9 mouse cellular contexts compared by ENCODE assay signal in the genomic region with DNA sequence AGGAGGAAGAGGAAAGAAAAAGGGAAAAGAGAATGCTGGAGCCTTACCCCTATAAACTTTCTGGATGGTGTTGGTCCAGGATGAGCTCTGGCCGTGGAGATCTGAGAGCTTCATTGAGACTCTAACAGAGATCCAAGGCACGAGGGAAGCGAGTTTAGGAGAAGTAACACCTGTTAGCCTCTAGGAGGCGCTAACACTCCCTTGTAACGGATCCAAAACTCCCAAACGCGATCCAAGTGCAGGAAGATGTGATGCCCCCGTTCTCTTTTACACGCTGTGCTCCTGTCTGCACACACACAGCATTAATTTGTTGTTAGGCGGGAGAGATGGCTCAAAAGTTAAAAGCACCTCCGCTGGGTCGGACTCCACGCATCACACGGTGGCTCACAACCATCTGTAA. TPM values are rescaled to one million over a fixed set of nuclear protein-coding genes. Genes with fewer than 3 reads are reported as not detected.
DNase-seq lines count a peak whose midpoint lies in the region; ATAC-seq and TF ChIP-seq lines count a peak whose summit lies in the region.
"Had no signal": no experiment of that assay in that cellular context is flagged by ENCODE, and none has a peak within 500 bp of the region (broad histone marks: within the 10 kb centered on the region; RNA-seq: fewer than 3 reads in every experiment).

No protein-coding gene starts in this region.

- 14% methylated on average over 14 of the region's 14 CpGs for WGBS in kidney, embryonic 16.5 days
- WGBS in forebrain, embryonic 11.5 days = 16% methylated on average over 14 of the region's 14 CpGs
- 10% methylated on average over 14 of the region's 14 CpGs for WGBS in limb, embryonic 11.5 days
- WGBS in midbrain, embryonic 15.5 days = 12% methylated on average over 14 of the region's 14 CpGs

- H3K27me3 ChIP-seq in kidney, embryonic 16.5 days (ENCODE audit: insufficient read depth, low read length) = no peaks in the 10 kb centered on the region
- no peaks in the 10 kb centered on the region for H3K27me3 ChIP-seq in Patski
- H3K27me3 ChIP-seq in forebrain, embryonic 11.5 days (ENCODE audit: control insufficient read depth, insufficient read depth, low read length) = no peaks in the 10 kb centered on the region
- H3K27me3 ChIP-seq in limb, embryonic 11.5 days (ENCODE audit: control insufficient read depth, insufficient read depth, low read length) = no peaks in the 10 kb centered on the region
- H3K27me3 ChIP-seq in midbrain, embryonic 15.5 days (replicated peaks) = no peaks in the 10 kb centered on the region
- H3K27me3 ChIP-seq: limb, embryonic 15.5 days had no signal

- H3K27ac ChIP-seq in kidney, embryonic 16.5 days (ENCODE audit: low read length) = no peak overlapping the region
- no peak overlapping the region for H3K27ac ChIP-seq in forebrain, embryonic 11.5 days (ENCODE audit: low read depth, low read length)
- H3K27ac ChIP-seq in limb, embryonic 11.5 days (replicated peaks; ENCODE audit: low read depth, low read length) = no peak overlapping the region
- no peak overlapping the region for H3K27ac ChIP-seq in midbrain, embryonic 15.5 days
- H3K27ac ChIP-seq: limb, embryonic 15.5 days had no signal

- H3K9ac ChIP-seq in kidney, embryonic 16.5 days (replicated peaks; ENCODE audit: low read length) = no peak overlapping the region
- no peak overlapping the region for H3K9ac ChIP-seq in forebrain, embryonic 11.5 days (ENCODE audit: low read length)
- no peak overlapping the region for H3K9ac ChIP-seq in limb, embryonic 11.5 days (ENCODE audit: low read length)
- H3K9ac ChIP-seq in midbrain, embryonic 15.5 days = no peak overlapping the region
- H3K9ac ChIP-seq: limb, embryonic 15.5 days had no signal

- in situ Hi-C loops in Patski (cut with MboI; ENCODE audit: low pct_unique_long_range_greater_than_20kb) = loop anchor here (5.0 kb wide), 1 partner anchor 39 kb away; no protein-coding TSS in a partner anchor

- no peak overlapping the region for H3K4me3 ChIP-seq in kidney, embryonic 16.5 days (ENCODE audit: low read length)
- no peak overlapping the region for H3K4me3 ChIP-seq in forebrain, embryonic 11.5 days (ENCODE audit: low read depth, low read length)
- no peak overlapping the region for H3K4me3 ChIP-seq in limb, embryonic 11.5 days (ENCODE audit: low read depth, low read length)
- H3K4me3 ChIP-seq in midbrain, embryonic 15.5 days = no peak overlapping the region
- H3K4me3 ChIP-seq: limb, embryonic 15.5 days had no signal

- TF ChIP-seq CTCF in Patski (IDR thresholded peaks at IDR 0.05) = peak; percentile 48

- POLR2A ChIA-PET in Patski (lab: Charles Lee) = no interaction called here

- H3K4me2 ChIP-seq in kidney, embryonic 16.5 days (replicated peaks; ENCODE audit: low read depth, low read length) = peak overlapping the region; percentile 32; the same call in 1 of the 2 replicates
- no peak overlapping the region; the same call in 1 of the 2 replicates for H3K4me2 ChIP-seq in forebrain, embryonic 11.5 days (ENCODE audit: low read depth, low read length, severe bottlenecking)
- no peak overlapping the region; the same call in 1 of the 2 replicates for H3K4me2 ChIP-seq in limb, embryonic 11.5 days (ENCODE audit: low read depth, severe bottlenecking)
- H3K4me2 ChIP-seq in midbrain, embryonic 15.5 days = 0 out of 2 replicates have a peak overlapping the region, but pooled peaks have one; percentile 13
- H3K4me2 ChIP-seq: limb, embryonic 15.5 days had no signal

- H3K4me1 ChIP-seq in kidney, embryonic 16.5 days (ENCODE audit: insufficient read depth, low read length) = no peaks in the 10 kb centered on the region
- no peaks in the 10 kb centered on the region for H3K4me1 ChIP-seq in forebrain, embryonic 11.5 days (replicated peaks; ENCODE audit: control insufficient read depth, insufficient read depth, low read length)
- H3K4me1 ChIP-seq in limb, embryonic 11.5 days (ENCODE audit: control insufficient read depth, insufficient read depth, low read length) = no peaks in the 10 kb centered on the region
- no peaks in the 10 kb centered on the region for H3K4me1 ChIP-seq in midbrain, embryonic 15.5 days
- H3K4me1 ChIP-seq: limb, embryonic 15.5 days had no signal

- no peak for DNase-seq in kidney, adult 11 months
- DNase-seq in Patski (ENCODE audit: low read depth, low spot score) = no peak
- peak; percentile 58 for DNase-seq in forebrain, embryonic 11.5 days (ENCODE audit: low spot score)
- DNase-seq in limb, embryonic 11.5 days (ENCODE audit: low spot score) = peak; percentile 39
- no peak for DNase-seq in gastrocnemius, postnatal 4 days (ENCODE audit: low spot score in 2 of 2)
- DNase-seq in adrenal gland, adult 18-20 months (ENCODE audit: low spot score in 2 of 2) = no peak

- no peak for ATAC-seq in kidney, embryonic 16.5 days (ENCODE audit: low FRiP score, low TSS enrichment)
- ATAC-seq in Patski = no peak
- no peak for ATAC-seq in forebrain, embryonic 11.5 days (replicated peaks; ENCODE audit: low FRiP score)
- ATAC-seq in limb, embryonic 11.5 days (ENCODE audit: insufficient number of reproducible peaks, low FRiP score, low TSS enrichment, low read depth) = no peak
- ATAC-seq in midbrain, embryonic 15.5 days (replicated peaks) = no peak

- CTCF ChIA-PET in Patski (lab: Charles Lee) = interaction anchor here (0.7 to 1.4 kb wide), 2 partner anchors 14 to 34 kb away, joined by 3 read pairs; no protein-coding TSS in a partner anchor

- H3K9me3 ChIP-seq in kidney, embryonic 16.5 days (ENCODE audit: low read length) = no peaks in the 10 kb centered on the region
- H3K9me3 ChIP-seq in forebrain, embryonic 11.5 days (ENCODE audit: control insufficient read depth, low read length) = no peaks in the 10 kb centered on the region
- no peaks in the 10 kb centered on the region for H3K9me3 ChIP-seq in limb, embryonic 11.5 days (ENCODE audit: control insufficient read depth, low read length)
- H3K9me3 ChIP-seq in midbrain, embryonic 15.5 days = no peaks in the 10 kb centered on the region
- H3K9me3 ChIP-seq: limb, embryonic 15.5 days had no signal

- no peaks in the 10 kb centered on the region for H3K36me3 ChIP-seq in kidney, embryonic 16.5 days (ENCODE audit: insufficient read depth, low read length)
- no peaks in the 10 kb centered on the region for H3K36me3 ChIP-seq in forebrain, embryonic 11.5 days (ENCODE audit: control insufficient read depth, insufficient read depth, low read length)
- H3K36me3 ChIP-seq in limb, embryonic 11.5 days (ENCODE audit: control insufficient read depth, insufficient read depth, low read length) = no peaks in the 10 kb centered on the region
- no peaks in the 10 kb centered on the region for H3K36me3 ChIP-seq in midbrain, embryonic 15.5 days (replicated peaks)
- H3K36me3 ChIP-seq: limb, embryonic 15.5 days had no signal

RNA-seq across cellular contexts. Expression of a gene that starts 46.3 kb away (rescaled TPM):
- 90.6 and 100 TPM in 2 replicates for polyA plus RNA-seq in kidney, embryonic 16.5 days (2015; fragmentation: Nextera tagmentation; extraction: Ambion mirVana)
- polyA plus RNA-seq in Patski (2021) = 630 TPM
- 24.8 and 28.6 TPM in 2 replicates for polyA plus RNA-seq in forebrain, embryonic 11.5 days (2014; fragmentation: Nextera tagmentation; extraction: Ambion mirVana)
- polyA plus RNA-seq in limb, embryonic 11.5 days (2014; fragmentation: Nextera tagmentation; extraction: Ambion mirVana) = 23.5 and 23.9 TPM in 2 replicates
- polyA plus RNA-seq in midbrain, embryonic 15.5 days (2015; fragmentation: Nextera tagmentation; extraction: Ambion mirVana) = 7.4 and 9.2 TPM in 2 replicates
- total RNA-seq in gastrocnemius, postnatal 4 days (2021) = 1 to 10 TPM; 4.3 to 5.0 TPM
- total RNA-seq in adrenal gland, adult 18-20 months (2021) = 10 to 100 TPM in 1 of 2 experiments, 1 to 10 TPM in 1; 7.0 to 11.1 TPM

RNA-seq across cellular contexts. Expression of a gene that starts 57.3 kb away (rescaled TPM):
- polyA plus RNA-seq in kidney, embryonic 16.5 days (2015; fragmentation: Nextera tagmentation; extraction: Ambion mirVana) = 122 and 128 TPM in 2 replicates
- 77.9 TPM for polyA plus RNA-seq in Patski (2021)
- 117 and 125 TPM in 2 replicates for polyA plus RNA-seq in forebrain, embryonic 11.5 days (2014; fragmentation: Nextera tagmentation; extraction: Ambion mirVana)
- polyA plus RNA-seq in limb, embryonic 11.5 days (2014; fragmentation: Nextera tagmentation; extraction: Ambion mirVana) = 121 and 122 TPM in 2 replicates
- 110 and 116 TPM in 2 replicates for polyA plus RNA-seq in midbrain, embryonic 15.5 days (2015; fragmentation: Nextera tagmentation; extraction: Ambion mirVana)
- 10 to 100 TPM; 37.6 to 39.0 TPM for total RNA-seq in gastrocnemius, postnatal 4 days (2021)
- 10 to 100 TPM; 21.6 to 30.5 TPM for total RNA-seq in adrenal gland, adult 18-20 months (2021)

RNA-seq across cellular contexts. Expression of a gene that starts 58.4 kb away (rescaled TPM):
- 457 and 459 TPM in 2 replicates for polyA plus RNA-seq in kidney, embryonic 16.5 days (2015; fragmentation: Nextera tagmentation; extraction: Ambion mirVana)
- 581 TPM for polyA plus RNA-seq in Patski (2021)
- polyA plus RNA-seq in forebrain, embryonic 11.5 days (2014; fragmentation: Nextera tagmentation; extraction: Ambion mirVana) = 440 and 469 TPM in 2 replicates
- 596 and 605 TPM in 2 replicates for polyA plus RNA-seq in limb, embryonic 11.5 days (2014; fragmentation: Nextera tagmentation; extraction: Ambion mirVana)
- 286 and 302 TPM in 2 replicates for polyA plus RNA-seq in midbrain, embryonic 15.5 days (2015; fragmentation: Nextera tagmentation; extraction: Ambion mirVana)
- 100 to 1,000 TPM; 307 to 331 TPM for total RNA-seq in gastrocnemius, postnatal 4 days (2021)
- total RNA-seq in adrenal gland, adult 18-20 months (2021) = 100 to 1,000 TPM; 289 to 315 TPM

Comparison
In these comparisons a context has a peak if more than half of its experiments do, and no peak if none do; other contexts are left out.
1. H3K4me2 ChIP-seq: peak in kidney, embryonic 16.5 days (single experiment) and midbrain, embryonic 15.5 days (single experiment); none in forebrain, embryonic 11.5 days (single experiment) and limb, embryonic 11.5 days (single experiment).
2. DNase-seq: peak in forebrain, embryonic 11.5 days (single experiment) and limb, embryonic 11.5 days (single experiment); none in kidney, adult 11 months (single experiment), Patski (single experiment), gastrocnemius, postnatal 4 days (0 of 2) and adrenal gland, adult 18-20 months (0 of 2).